Mouse (Mus musculus) bone marrow, adult 2 months (tissue): Measurements from ENCODE around the gene Dkk3. TPM values are rescaled to one million over a fixed set of nuclear protein-coding genes. Genes with fewer than 3 reads are reported as not detected.
"Not testable (repeated sequence)": the region's sequence is repeated elsewhere in the genome, so short reads cannot be mapped to it uniquely, and the experiment has no call there.

Experiments
- H3K27ac ChIP-seq: fragments of 200-500 bp; 2 replicates; pipeline ENCODE4 v1.5.1; 2012; ENCODE audit warnings: low read depth, mild to moderate bottlenecking, control low read depth, inconsistent platforms, low read length; ENCODE audit not compliant: control insufficient read depth, poor library complexity, insufficient read depth
- H3K4me1 ChIP-seq: fragments of 200-500 bp; 2 replicates; pipeline ENCODE4 v1.6.1; 2011; ENCODE audit warnings: low read length; ENCODE audit not compliant: control insufficient read depth, insufficient read depth
- H3K4me3 ChIP-seq: fragments of 200-500 bp; replicated peaks from 2 replicates; pipeline ENCODE3; 2011; ENCODE audit warnings: mild to moderate bottlenecking, low read depth, low read length, control low read depth; ENCODE audit not compliant: control insufficient read depth
- CTCF ChIP-seq: fragments of 200-500 bp; IDR thresholded peaks from 2 replicates; pipeline ENCODE4 v1.5.1; 2011; ENCODE audit warnings: low read length, control low read depth; ENCODE audit not compliant: control insufficient read depth, insufficient read depth
- POLR2A ChIP-seq: fragments of 200-500 bp; IDR thresholded peaks from 2 replicates; pipeline ENCODE4 v1.6.1; 2011; ENCODE audit warnings: low read depth, mild to moderate bottlenecking, control low read depth, low read length, borderline replicate concordance; ENCODE audit not compliant: control insufficient read depth
- WGBS: fragments of 180-500 bp; shearing (Covaris S2); methylation state at CpG from one replicate; pipeline ENCODE4 v1.1.7; 2018; 5-methylcytosine and 5-hydroxymethylcytosine counted together
- polyA plus RNA-seq: library from polyadenylated mRNA; stranded (reverse); fragments of >200 nt; gene quantifications from 2 replicates; pipeline ENCODE4 v1.2.4, GENCODE M21; 2011; ENCODE audit warnings: low replicate concordance; ENCODE audit not compliant: missing spikeins, insufficient read depth, insufficient read length

Gene Dkk3
- polyA plus RNA-seq, 1 experiment, result 1.2 TPM

DNA sequence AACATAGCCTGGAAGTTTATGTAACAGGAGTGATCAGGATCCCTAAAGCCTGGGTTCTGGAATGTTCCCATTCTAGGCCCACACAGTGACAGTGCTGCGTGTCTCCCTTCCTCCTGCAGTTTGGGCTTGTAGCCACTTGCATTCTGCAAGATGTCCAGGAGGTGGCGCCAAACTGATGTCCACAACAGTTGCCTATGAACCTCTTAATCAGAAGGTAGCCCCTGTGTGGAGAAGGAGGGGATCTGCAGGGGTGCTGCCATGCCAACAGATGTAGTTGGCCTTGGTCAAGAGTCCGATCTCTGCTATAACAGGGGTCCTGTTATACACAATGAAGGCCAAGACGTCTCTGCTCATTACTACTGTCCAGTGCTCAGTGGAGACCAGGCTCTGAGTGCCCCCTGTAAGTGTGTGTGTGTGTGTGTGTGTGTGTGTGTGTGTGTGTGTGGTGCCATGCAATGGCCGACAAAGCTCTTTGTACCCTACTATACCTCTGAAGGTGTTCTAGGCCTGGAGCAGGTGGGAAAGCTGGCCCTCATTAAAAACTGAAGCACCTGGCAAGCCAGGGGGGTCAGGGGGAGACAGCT, 24.5 kb upstream of the Dkk3 start:
- H3K4me3 ChIP-seq, result no peak overlapping the region
- H3K4me1 ChIP-seq, result no peaks in the 10 kb centered on the region
- WGBS, result 30% methylated on average over 5 of the region's 5 CpGs
- peak; percentile 89 for TF ChIP-seq CTCF
- no peak for TF ChIP-seq POLR2A
- H3K27ac ChIP-seq, result no peak overlapping the region

DNA sequence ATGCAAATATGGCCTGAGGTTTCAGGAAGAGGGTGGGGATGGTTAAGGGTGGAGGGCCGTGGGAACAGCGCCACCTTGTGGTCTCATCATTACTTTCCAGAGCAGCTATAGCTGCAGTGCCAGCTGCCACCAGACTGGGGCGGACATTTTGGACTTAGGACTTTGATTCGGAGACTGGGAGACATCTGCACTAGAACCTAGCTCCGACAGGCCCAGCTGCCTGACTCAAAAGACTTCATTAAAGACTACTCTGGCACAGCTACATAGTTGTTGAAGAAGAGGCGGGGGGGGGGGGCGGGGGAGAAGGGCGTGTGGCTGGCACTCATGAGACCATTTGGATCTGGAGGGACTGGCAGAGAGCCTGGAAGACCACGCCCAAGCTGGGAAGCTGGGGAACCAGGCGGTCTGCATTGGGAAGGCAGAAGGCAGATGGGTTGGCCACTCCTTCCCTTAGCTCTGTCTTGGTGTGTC, 21.4 kb upstream of the Dkk3 start:
- no peak for TF ChIP-seq POLR2A
- peak; percentile 90 for TF ChIP-seq CTCF
- H3K4me3 ChIP-seq, result no peak overlapping the region
- H3K4me1 ChIP-seq, result no peaks in the 10 kb centered on the region
- H3K27ac ChIP-seq, result no peak overlapping the region
- 20% methylated on average over 10 of the region's 10 CpGs for WGBS

- no peak overlapping the region for H3K27ac ChIP-seq
- no peak overlapping the region for H3K4me3 ChIP-seq
- no peaks in the 10 kb centered on the region for H3K4me1 ChIP-seq
- WGBS, result 68% methylated on average over 2 of the region's 2 CpGs
- no peak for TF ChIP-seq POLR2A
- TF ChIP-seq CTCF, result no peak
These were observed 17.8 kb upstream of the Dkk3 start for GRCm38 (mm10) chr7:112176627-112177026.

DNA sequence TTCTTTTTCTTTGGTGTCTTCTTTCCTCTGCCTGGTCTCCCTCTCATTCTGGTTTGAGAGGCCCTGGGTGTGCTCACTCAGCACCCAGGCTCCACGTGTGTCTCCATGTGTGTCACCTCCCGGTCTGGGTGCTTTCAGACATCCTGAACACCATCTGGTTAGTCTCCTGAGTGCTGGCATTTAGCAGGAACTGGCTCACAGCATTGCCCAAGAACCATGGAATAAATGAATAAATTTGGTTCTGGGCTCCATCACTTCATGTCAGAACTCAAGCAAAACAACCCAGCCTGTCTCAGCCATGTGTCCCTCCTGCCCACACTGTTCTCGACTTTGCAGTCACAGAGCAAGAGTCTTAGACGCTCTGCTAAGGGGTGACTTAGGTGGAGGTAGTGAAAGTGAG, 13.8 kb upstream of the Dkk3 start:
- H3K4me1 ChIP-seq, result no peaks in the 10 kb centered on the region
- no peak for TF ChIP-seq CTCF
- TF ChIP-seq POLR2A, result no peak
- 70% methylated on average over 4 of the region's 4 CpGs for WGBS
- H3K27ac ChIP-seq, result no peak overlapping the region
- no peak overlapping the region for H3K4me3 ChIP-seq

GRCm38 (mm10) chr7:112169955-112170692, 11.3 kb upstream of the Dkk3 start:
- WGBS, result 48% methylated on average over 10 of the region's 10 CpGs
- no peaks in the 10 kb centered on the region for H3K4me1 ChIP-seq
- H3K27ac ChIP-seq, result no peak overlapping the region
- TF ChIP-seq CTCF, result no peak
- TF ChIP-seq POLR2A, result no peak
- H3K4me3 ChIP-seq, result no peak overlapping the region

DNA sequence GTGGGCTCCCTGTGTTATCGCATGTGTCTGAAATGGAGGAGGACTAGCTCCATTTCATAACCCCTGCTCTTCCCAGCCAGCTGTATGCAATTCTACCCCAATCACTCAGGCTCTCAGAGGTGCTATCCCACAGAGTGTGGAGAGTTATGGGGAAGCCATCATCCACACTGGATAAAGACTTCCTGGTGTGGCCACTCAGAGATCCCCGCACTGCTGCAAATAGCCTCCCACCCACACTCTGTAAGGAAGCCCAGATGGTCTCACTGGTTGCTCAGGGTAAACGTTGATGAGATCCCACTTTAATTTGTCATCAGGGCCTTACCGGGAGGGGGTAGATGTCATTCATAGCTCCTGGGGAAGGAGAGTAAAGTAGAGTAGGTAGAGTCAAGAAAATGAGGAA, 6.7 kb upstream of the Dkk3 start:
- TF ChIP-seq POLR2A (no peak), CTCF (no peak)
- H3K4me3 ChIP-seq, result no peak overlapping the region
- no peak overlapping the region for H3K27ac ChIP-seq
- H3K4me1 ChIP-seq, result no peaks in the 10 kb centered on the region
- WGBS, result 79% methylated on average over 4 of the region's 4 CpGs

- WGBS, result 84% methylated on average over 4 of the region's 4 CpGs
- not testable (repeated sequence) for H3K4me3 ChIP-seq, H3K4me1 ChIP-seq, H3K27ac ChIP-seq
These were observed 6.2 kb upstream of the Dkk3 start for GRCm38 (mm10) chr7:112165032-112165431.

GRCm38 (mm10) chr7:112164430-112164829, 5.6 kb upstream of the Dkk3 start:
- WGBS, result 84% methylated on average over 3 of the region's 3 CpGs
- no peak overlapping the region for H3K27ac ChIP-seq

GRCm38 (mm10) chr7:112159835-112160234, 978 bp upstream of the Dkk3 start:
- TF ChIP-seq POLR2A (no peak), CTCF (no peak)
- Histone ChIP-seq H3K4me3 (no peak overlapping the region), H3K4me1 (no peaks in the 10 kb centered on the region; the same call in 1 of the 2 replicates), H3K27ac (no peak overlapping the region)
- 45% methylated on average over 6 of the region's 6 CpGs for WGBS

More at GRCm38 (mm10) chr7:112164430-112164829, 5.6 kb upstream of the Dkk3 start:
- no peak for TF ChIP-seq CTCF
- no peak for TF ChIP-seq POLR2A
- H3K4me3 ChIP-seq, result no peak overlapping the region
- no peaks in the 10 kb centered on the region for H3K4me1 ChIP-seq
